Mouse (Mus musculus): ENCODE measurements at regions not wholly inside any gene's neighbourhood (a gene's known extent, or its start where the extent isn't known, plus 50 kb on each side); places are given as distances from the start of the nearest gene placed in this dataset.

- TF ChIP-seq CTCF (IDR thresholded peaks at IDR 0.05; ENCODE audit: borderline replicate concordance, insufficient read depth, low read depth, low read length) (no peak), POLR2A (IDR thresholded peaks at IDR 0.05; ENCODE audit: borderline replicate concordance, insufficient read depth, low read length) (no peak)
These were observed 403.7 kb downstream of the Prim2 start for GRCm38 (mm10) chr1:33265731-33266415.
